Mouse (Mus musculus) erythroblast, embryonic 14.5 days (primary cell): Measurements from ENCODE around the gene Sik1. TPM values are rescaled to one million over a fixed set of nuclear protein-coding genes. Genes with fewer than 3 reads are reported as not detected.

Source experiments
- H3K27me3 ChIP-seq: 2 replicates; pipeline ENCODE4 v1.6.1; 2012; ENCODE audit warnings: inconsistent platforms; ENCODE audit not compliant: control insufficient read depth
- H3K36me3 ChIP-seq: 2 replicates; pipeline ENCODE4 v1.6.1; 2012; ENCODE audit warnings: mild to moderate bottlenecking, inconsistent platforms; ENCODE audit not compliant: control insufficient read depth
- H3K4me1 ChIP-seq: 2 replicates; pipeline ENCODE4 v1.6.1; 2012; ENCODE audit warnings: inconsistent platforms; ENCODE audit not compliant: control insufficient read depth
- H3K4me3 ChIP-seq: replicated peaks from 2 replicates; pipeline ENCODE3; 2012; ENCODE audit warnings: moderate library complexity, mild to moderate bottlenecking, inconsistent platforms
- H3K9me3 ChIP-seq: 2 replicates; pipeline ENCODE4 v1.6.1; 2012; ENCODE audit warnings: low read length, inconsistent platforms, mixed read lengths; ENCODE audit not compliant: control insufficient read depth
- GATA1 ChIP-seq: IDR thresholded peaks from 2 replicates; pipeline ENCODE4 v1.6.1; 2012; ENCODE audit warnings: low read length, inconsistent platforms, mixed read lengths
- TAL1 ChIP-seq: IDR thresholded peaks from 3 replicates; pipeline ENCODE4 v1.6.1; 2012; ENCODE audit warnings: low read length, inconsistent platforms, mixed read lengths
- polyA plus RNA-seq: library from polyadenylated mRNA; stranded (reverse); fragments of >175 nt; gene quantifications from 2 replicates; pipeline ENCODE4 v1.2.3, GENCODE M21; 2012

Gene Sik1
- polyA plus RNA-seq, 1 experiment, result 0.87 TPM

GRCm38 (mm10) chr17:31836772-31837171 lies 18.8 kb downstream of the Sik1 start:
- Histone ChIP-seq H3K4me3 (no peak overlapping the region), H3K36me3 (no peaks in the 10 kb centered on the region), H3K4me1 (peaks cover 2% of the 10 kb centered on the region), H3K27me3 (no peaks in the 10 kb centered on the region), H3K9me3 (no peaks in the 10 kb centered on the region; the same call in 1 of the 2 replicates)
- no peak for TF ChIP-seq GATA1
- TF ChIP-seq TAL1, result no peak

- Histone ChIP-seq H3K36me3 (no peaks in the 10 kb centered on the region), H3K4me1 (peaks cover 2% of the 10 kb centered on the region), H3K9me3 (no peaks in the 10 kb centered on the region; the same call in 1 of the 2 replicates), H3K4me3 (no peak overlapping the region), H3K27me3 (no peaks in the 10 kb centered on the region)
- TF ChIP-seq TAL1, result no peak
These were observed 19.4 kb downstream of the Sik1 start for GRCm38 (mm10) chr17:31836264-31836607.

GRCm38 (mm10) chr17:31835528-31836263 lies 19.9 kb downstream of the Sik1 start:
- no peaks in the 10 kb centered on the region for H3K36me3 ChIP-seq
- no peak for TF ChIP-seq GATA1
- TF ChIP-seq TAL1, result no peak
- peaks cover 2% of the 10 kb centered on the region for H3K4me1 ChIP-seq
- H3K27me3 ChIP-seq, result no peaks in the 10 kb centered on the region
- H3K9me3 ChIP-seq, result no peaks in the 10 kb centered on the region; the same call in 1 of the 2 replicates
- no peak overlapping the region for H3K4me3 ChIP-seq

GRCm38 (mm10) chr17:31834320-31835065 lies 21.1 kb downstream of the Sik1 start:
- Histone ChIP-seq H3K9me3 (no peaks in the 10 kb centered on the region; the same call in 1 of the 2 replicates), H3K4me3 (no peak overlapping the region), H3K4me1 (no peaks in the 10 kb centered on the region), H3K36me3 (no peaks in the 10 kb centered on the region), H3K27me3 (no peaks in the 10 kb centered on the region)
- TF ChIP-seq GATA1, result no peak
- TF ChIP-seq TAL1, result no peak

- Histone ChIP-seq H3K4me1 (no peaks in the 10 kb centered on the region), H3K4me3 (no peak overlapping the region)
These were observed 21.9 kb downstream of the Sik1 start for GRCm38 (mm10) chr17:31833752-31834151.

GRCm38 (mm10) chr17:31832577-31832964 lies 23.0 kb downstream of the Sik1 start:
- H3K4me3 ChIP-seq, result no peak overlapping the region
- TF ChIP-seq TAL1 (no peak), GATA1 (no peak)

More at GRCm38 (mm10) chr17:31833752-31834151, 21.9 kb downstream of the Sik1 start:
- Histone ChIP-seq H3K9me3 (no peaks in the 10 kb centered on the region; the same call in 1 of the 2 replicates), H3K36me3 (no peaks in the 10 kb centered on the region), H3K27me3 (no peaks in the 10 kb centered on the region)
- no peak for TF ChIP-seq GATA1
- TF ChIP-seq TAL1, result no peak

GRCm38 (mm10) chr17:31831866-31832576 lies 23.6 kb downstream of the Sik1 start:
- no peak overlapping the region for H3K4me3 ChIP-seq
- no peaks in the 10 kb centered on the region for H3K4me1 ChIP-seq
- H3K9me3 ChIP-seq, result no peaks in the 10 kb centered on the region; the same call in 1 of the 2 replicates
- TF ChIP-seq GATA1, result no peak
- TF ChIP-seq TAL1, result no peak
- H3K36me3 ChIP-seq, result no peaks in the 10 kb centered on the region
- H3K27me3 ChIP-seq, result no peaks in the 10 kb centered on the region

More at GRCm38 (mm10) chr17:31832577-31832964, 23.0 kb downstream of the Sik1 start:
- Histone ChIP-seq H3K36me3 (no peaks in the 10 kb centered on the region), H3K9me3 (no peaks in the 10 kb centered on the region; the same call in 1 of the 2 replicates), H3K4me1 (no peaks in the 10 kb centered on the region), H3K27me3 (no peaks in the 10 kb centered on the region)

- H3K9me3 ChIP-seq, result no peaks in the 10 kb centered on the region; the same call in 1 of the 2 replicates
- no peaks in the 10 kb centered on the region for H3K4me1 ChIP-seq
- TF ChIP-seq TAL1, result no peak
- no peak for TF ChIP-seq GATA1
- H3K27me3 ChIP-seq, result no peaks in the 10 kb centered on the region
- no peaks in the 10 kb centered on the region for H3K36me3 ChIP-seq
- H3K4me3 ChIP-seq, result no peak overlapping the region
These were observed 24.3 kb downstream of the Sik1 start for GRCm38 (mm10) chr17:31831097-31831865.
